Mouse (Mus musculus): ENCODE results near the gene Lrrc2. TPM values are rescaled to one million over a fixed set of nuclear protein-coding genes. Genes with fewer than 3 reads are reported as not detected.

The Lrrc2 gene
- polyA plus RNA-seq, 1 experiment, result 0.15 TPM

- Histone ChIP-seq H3K4me3 (ENCODE audit: insufficient read depth, low read length) (no peak overlapping the region), H3K4me1 (ENCODE audit: control insufficient read depth, insufficient read depth, low read length) (peaks cover 11% of the 10 kb centered on the region), H3K27ac (ENCODE audit: insufficient read depth, low read depth, low read length) (no peak overlapping the region)
- TF ChIP-seq CTCF (IDR thresholded peaks at IDR 0.05; ENCODE audit: low read depth, low read length), result no peak
- TF ChIP-seq POLR2A (IDR thresholded peaks at IDR 0.05; ENCODE audit: borderline replicate concordance, low read depth, low read length), result no peak
These were observed 31.0 kb downstream of the Lrrc2 start for GRCm38 (mm10) chr9:110982351-110982750.

- H3K4me3 ChIP-seq (ENCODE audit: insufficient read depth, low read length), result no peak overlapping the region
- H3K4me1 ChIP-seq (ENCODE audit: control insufficient read depth, insufficient read depth, low read length), result peaks cover 11% of the 10 kb centered on the region
- no peak for TF ChIP-seq POLR2A (IDR thresholded peaks at IDR 0.05; ENCODE audit: borderline replicate concordance, low read depth, low read length)
- no peak for TF ChIP-seq CTCF (IDR thresholded peaks at IDR 0.05; ENCODE audit: low read depth, low read length)
- H3K27ac ChIP-seq (ENCODE audit: insufficient read depth, low read depth, low read length), result no peak overlapping the region
These were observed 32.8 kb downstream of the Lrrc2 start for GRCm38 (mm10) chr9:110984096-110984495.

GRCm38 (mm10) chr9:110985541-110985940, 34.2 kb downstream of the Lrrc2 start:
- H3K4me1 ChIP-seq (ENCODE audit: control insufficient read depth, insufficient read depth, low read length), result peaks cover 11% of the 10 kb centered on the region
- peak overlapping the region; percentile 40; the same call in 1 of the 2 replicates for H3K27ac ChIP-seq (ENCODE audit: insufficient read depth, low read depth, low read length)
- no peak overlapping the region for H3K4me3 ChIP-seq (ENCODE audit: insufficient read depth, low read length)
- no peak for TF ChIP-seq POLR2A (IDR thresholded peaks at IDR 0.05; ENCODE audit: borderline replicate concordance, low read depth, low read length)
- TF ChIP-seq CTCF (IDR thresholded peaks at IDR 0.05; ENCODE audit: low read depth, low read length), result no peak

DNA sequence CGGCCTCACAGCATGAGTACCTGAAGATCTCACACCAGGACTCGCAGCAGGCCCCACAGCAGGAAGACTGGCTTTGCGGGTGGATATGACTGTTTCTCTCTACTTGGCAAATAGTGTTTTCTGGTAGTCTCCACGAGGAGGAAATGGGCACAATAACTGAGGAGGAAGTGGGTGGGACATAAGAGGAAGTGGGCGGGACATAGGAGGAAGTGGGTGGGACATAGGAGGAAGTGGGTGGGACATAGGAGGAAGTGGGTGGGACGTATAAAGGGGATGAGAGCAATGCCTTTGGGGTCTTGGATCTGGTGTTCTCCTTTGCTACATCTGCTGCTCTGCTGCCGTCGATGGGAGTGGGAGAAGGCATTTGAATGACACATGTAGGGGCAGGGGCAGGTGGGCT, 34.6 kb downstream of the Lrrc2 start:
- Histone ChIP-seq H3K27ac (ENCODE audit: insufficient read depth, low read depth, low read length) (peak overlapping the region; percentile 40; the same call in 1 of the 2 replicates), H3K4me1 (ENCODE audit: control insufficient read depth, insufficient read depth, low read length) (peaks cover 11% of the 10 kb centered on the region), H3K4me3 (ENCODE audit: insufficient read depth, low read length) (no peak overlapping the region)
- TF ChIP-seq CTCF (IDR thresholded peaks at IDR 0.05; ENCODE audit: low read depth, low read length) (no peak), POLR2A (IDR thresholded peaks at IDR 0.05; ENCODE audit: borderline replicate concordance, low read depth, low read length) (no peak)

DNA sequence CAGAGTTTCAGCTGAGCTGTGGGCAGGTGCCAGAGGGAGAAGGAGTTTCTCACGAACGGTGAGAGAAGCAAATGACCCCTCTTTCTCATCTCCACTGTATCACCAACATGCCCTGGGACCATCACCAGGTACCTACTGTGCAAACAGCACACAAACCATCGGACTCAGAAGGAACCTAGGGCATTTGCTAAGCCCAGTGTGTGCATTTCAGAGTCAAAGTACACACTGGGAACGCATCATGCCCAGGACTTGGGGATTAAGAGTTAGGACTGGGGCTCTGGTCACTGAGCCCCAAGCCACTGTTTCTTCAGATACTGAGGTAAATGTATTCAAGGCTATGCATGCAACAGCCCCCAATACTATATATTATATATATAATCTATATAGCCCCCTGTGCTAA, 36.0 kb downstream of the Lrrc2 start:
- Histone ChIP-seq H3K27ac (ENCODE audit: insufficient read depth, low read depth, low read length) (no peak overlapping the region), H3K4me3 (ENCODE audit: insufficient read depth, low read length) (no peak overlapping the region), H3K4me1 (ENCODE audit: control insufficient read depth, insufficient read depth, low read length) (peaks cover 9% of the 10 kb centered on the region)
- no peak for TF ChIP-seq POLR2A (IDR thresholded peaks at IDR 0.05; ENCODE audit: borderline replicate concordance, low read depth, low read length)
- TF ChIP-seq CTCF (IDR thresholded peaks at IDR 0.05; ENCODE audit: low read depth, low read length), result no peak

DNA sequence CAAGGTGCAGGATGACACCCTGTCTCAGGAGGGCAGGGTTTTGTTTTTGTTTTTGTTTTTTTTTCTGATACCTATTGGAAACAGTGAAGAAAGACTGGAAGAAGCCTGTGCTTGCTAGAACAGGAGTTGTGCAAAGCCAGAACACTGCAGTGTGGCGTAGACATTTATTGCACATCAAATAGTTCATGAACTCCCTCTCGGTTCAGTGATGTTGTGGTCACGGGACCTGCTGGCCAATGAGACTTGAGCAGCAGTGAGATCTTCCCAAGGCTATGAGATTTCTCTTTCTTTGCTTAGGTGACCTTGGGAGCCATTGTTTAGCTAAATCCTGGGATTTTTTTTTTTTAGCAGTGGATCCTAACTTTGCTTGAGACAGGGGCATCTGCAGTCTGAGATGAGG, 36.7 kb downstream of the Lrrc2 start:
- no peak overlapping the region for H3K4me3 ChIP-seq (ENCODE audit: insufficient read depth, low read length)
- H3K27ac ChIP-seq (ENCODE audit: insufficient read depth, low read depth, low read length), result no peak overlapping the region
- peaks cover 4% of the 10 kb centered on the region for H3K4me1 ChIP-seq (ENCODE audit: control insufficient read depth, insufficient read depth, low read length)
- no peak for TF ChIP-seq POLR2A (IDR thresholded peaks at IDR 0.05; ENCODE audit: borderline replicate concordance, low read depth, low read length)
- no peak for TF ChIP-seq CTCF (IDR thresholded peaks at IDR 0.05; ENCODE audit: low read depth, low read length)

DNA sequence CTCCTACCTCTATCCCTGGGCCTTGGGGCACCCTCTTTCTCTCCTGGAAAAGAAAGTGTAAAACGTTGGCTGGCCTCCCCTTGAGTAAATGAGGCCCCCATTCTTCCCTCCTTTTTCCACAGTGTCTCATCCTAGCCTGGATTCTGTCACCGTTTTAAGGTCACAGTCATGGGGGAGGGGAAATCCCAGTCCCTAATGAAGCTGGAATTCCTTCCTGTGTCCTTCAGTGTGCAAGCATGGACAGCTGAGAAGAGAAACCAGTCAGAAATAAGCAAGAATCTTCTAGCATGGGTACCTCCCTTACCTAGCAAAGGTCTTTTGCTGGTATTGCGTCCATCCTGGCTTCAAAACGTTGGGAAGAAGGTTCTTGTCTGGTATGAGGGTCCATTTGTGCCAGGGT, 37.8 kb downstream of the Lrrc2 start:
- Histone ChIP-seq H3K4me1 (ENCODE audit: control insufficient read depth, insufficient read depth, low read length) (no peaks in the 10 kb centered on the region), H3K4me3 (ENCODE audit: insufficient read depth, low read length) (no peak overlapping the region), H3K27ac (ENCODE audit: insufficient read depth, low read depth, low read length) (no peak overlapping the region)
- TF ChIP-seq POLR2A (IDR thresholded peaks at IDR 0.05; ENCODE audit: borderline replicate concordance, low read depth, low read length), result no peak
- TF ChIP-seq CTCF (IDR thresholded peaks at IDR 0.05; ENCODE audit: low read depth, low read length), result no peak

DNA sequence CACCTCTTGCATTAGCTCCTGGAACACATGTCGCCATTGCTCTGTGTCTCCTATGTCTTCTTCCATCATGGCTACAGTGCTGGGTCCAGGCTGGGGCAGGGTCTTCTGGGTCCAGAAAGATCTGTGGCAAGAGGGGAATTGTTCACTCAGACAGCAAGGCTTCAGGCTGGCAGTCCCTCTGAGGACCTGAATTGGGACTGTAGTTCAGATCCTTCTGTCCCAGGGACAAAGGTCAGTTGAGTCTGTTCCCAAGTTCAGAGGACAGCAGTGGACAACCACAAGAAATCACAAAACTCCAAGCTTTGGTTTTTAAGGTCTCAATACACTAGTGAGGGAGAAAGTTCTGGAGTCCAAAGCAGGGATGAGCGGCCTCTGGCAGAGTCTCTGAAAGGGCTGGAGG, 38.2 kb downstream of the Lrrc2 start:
- Histone ChIP-seq H3K4me1 (ENCODE audit: control insufficient read depth, insufficient read depth, low read length) (no peaks in the 10 kb centered on the region), H3K4me3 (ENCODE audit: insufficient read depth, low read length) (no peak overlapping the region), H3K27ac (ENCODE audit: insufficient read depth, low read depth, low read length) (no peak overlapping the region)
- TF ChIP-seq CTCF (IDR thresholded peaks at IDR 0.05; ENCODE audit: low read depth, low read length) (no peak), POLR2A (IDR thresholded peaks at IDR 0.05; ENCODE audit: borderline replicate concordance, low read depth, low read length) (no peak)

- H3K27ac ChIP-seq (ENCODE audit: insufficient read depth, low read depth, low read length), result no peak within 1 kb of the TSS
- H3K4me3 ChIP-seq (ENCODE audit: insufficient read depth, low read length), result no peak within 1 kb of the TSS
- no peak for TF ChIP-seq CTCF (IDR thresholded peaks at IDR 0.05; ENCODE audit: low read depth, low read length)
- TF ChIP-seq POLR2A (IDR thresholded peaks at IDR 0.05; ENCODE audit: borderline replicate concordance, low read depth, low read length), result no peak
- no peaks in the 10 kb centered on the region for H3K4me1 ChIP-seq (ENCODE audit: control insufficient read depth, insufficient read depth, low read length)
These were observed 38.9 kb downstream of the Lrrc2 start, which contains the start of gene Rtp3 for GRCm38 (mm10) chr9:110990204-110990603. Gene Rtp3, minus strand, starts transcription at chr9:110990583.

- TF ChIP-seq CTCF (IDR thresholded peaks at IDR 0.05; ENCODE audit: low read depth, low read length) (no peak), POLR2A (IDR thresholded peaks at IDR 0.05; ENCODE audit: borderline replicate concordance, low read depth, low read length) (no peak)
- H3K27ac ChIP-seq (ENCODE audit: insufficient read depth, low read depth, low read length), result no peak overlapping the region
- no peak overlapping the region for H3K4me3 ChIP-seq (ENCODE audit: insufficient read depth, low read length)
- H3K4me1 ChIP-seq (ENCODE audit: control insufficient read depth, insufficient read depth, low read length), result peaks cover 4% of the 10 kb centered on the region
These were observed 42.0 kb downstream of the Lrrc2 start for GRCm38 (mm10) chr9:110993281-110993709.
